Mouse (Mus musculus) mesoderm, embryonic 11.5 days (tissue): ENCODE results near the gene Hcar1.

Experiments
- DNase-seq: peaks from one replicate; pipeline ENCODE4 v3.0.0-alpha.2; 2012; ENCODE audit warnings: low read depth, low spot score

Hcar1 gene

DNA sequence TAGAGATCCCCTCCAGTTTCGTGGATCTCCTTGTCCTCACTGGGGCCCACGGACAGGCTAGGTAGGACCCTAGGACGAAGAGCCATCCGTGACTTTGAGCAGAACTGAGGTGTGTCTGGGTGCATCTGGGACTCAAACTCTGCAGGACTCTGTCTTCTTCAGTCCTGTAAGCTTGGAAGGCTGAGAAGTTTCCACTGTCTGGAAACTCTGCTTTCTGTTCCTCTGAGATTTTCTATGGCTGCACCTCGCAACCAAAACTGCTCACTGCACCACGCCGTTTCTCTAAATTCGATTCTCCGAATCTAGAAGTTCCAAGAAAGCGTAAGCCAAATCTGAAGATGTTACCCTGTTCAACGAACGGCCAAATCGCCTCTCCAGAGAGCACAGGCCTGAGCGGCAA is 15.9 kb downstream of the Hcar1 start:
- no peak for DNase-seq

DNA sequence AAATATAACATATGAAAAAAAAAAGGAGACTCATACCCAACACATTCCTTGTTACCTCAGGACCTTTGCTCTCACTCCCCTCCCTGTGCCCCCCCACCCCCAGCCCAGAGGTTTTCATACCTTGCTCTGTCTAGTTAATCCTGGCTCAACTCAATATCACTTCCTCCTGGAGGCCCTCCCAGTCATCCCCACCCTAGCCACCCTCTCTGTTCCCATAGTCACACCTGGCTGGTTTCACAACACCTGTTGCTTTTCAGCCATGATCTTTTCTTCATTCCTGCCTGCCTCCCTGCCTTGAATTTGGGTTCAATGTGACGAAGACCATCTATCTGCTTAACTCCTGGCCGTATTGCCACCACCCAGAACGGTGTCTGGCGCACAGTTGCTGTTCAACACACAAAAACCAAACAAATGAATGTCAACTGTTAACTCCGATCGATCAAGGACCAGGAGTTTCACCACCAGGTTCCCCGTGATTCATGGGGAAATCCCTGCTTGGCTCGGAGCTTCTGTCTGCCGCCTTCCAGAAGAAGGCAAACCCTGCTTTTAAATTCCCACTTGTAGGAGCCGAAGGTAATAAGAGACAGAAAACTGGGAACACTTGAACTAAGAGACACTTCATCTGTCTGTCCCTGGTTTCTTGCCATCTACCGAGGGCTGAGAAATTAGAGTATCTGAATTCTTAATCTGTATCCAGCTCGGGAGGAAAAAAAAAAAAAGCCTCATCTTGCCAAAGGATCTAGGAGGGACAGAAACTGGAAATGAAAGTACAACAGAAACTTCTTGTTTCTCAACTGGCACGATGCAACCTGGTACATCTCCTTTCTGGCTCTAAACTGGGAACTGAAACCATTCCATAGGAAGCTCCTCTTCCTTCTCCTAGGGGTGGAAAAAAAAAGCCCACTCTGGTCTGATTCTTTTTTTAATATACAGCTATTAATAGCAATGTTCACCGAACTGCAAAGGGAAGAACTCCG is 17.2 kb downstream of the Hcar1 start:
- DNase-seq = no peak

DNA sequence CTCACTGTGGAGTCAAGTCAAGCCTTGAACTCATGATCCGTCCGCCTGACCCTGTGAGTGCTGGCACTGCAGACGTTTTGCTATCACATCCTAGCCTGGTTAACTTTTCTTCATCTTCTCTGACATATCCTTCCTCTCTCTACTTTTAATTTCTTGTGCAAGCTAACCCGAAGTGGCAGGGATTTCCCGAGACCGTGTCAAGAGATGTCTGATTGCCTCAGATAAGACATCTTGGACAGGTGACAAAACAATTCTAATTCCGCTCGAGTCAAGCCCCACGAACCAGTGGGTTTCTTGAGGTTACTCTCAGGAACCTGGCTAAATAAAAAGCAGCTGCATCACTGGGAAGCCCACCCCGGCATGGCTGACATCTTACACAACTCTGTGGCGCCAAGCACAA is 21.0 kb downstream of the Hcar1 start:
- no peak for DNase-seq

DNA sequence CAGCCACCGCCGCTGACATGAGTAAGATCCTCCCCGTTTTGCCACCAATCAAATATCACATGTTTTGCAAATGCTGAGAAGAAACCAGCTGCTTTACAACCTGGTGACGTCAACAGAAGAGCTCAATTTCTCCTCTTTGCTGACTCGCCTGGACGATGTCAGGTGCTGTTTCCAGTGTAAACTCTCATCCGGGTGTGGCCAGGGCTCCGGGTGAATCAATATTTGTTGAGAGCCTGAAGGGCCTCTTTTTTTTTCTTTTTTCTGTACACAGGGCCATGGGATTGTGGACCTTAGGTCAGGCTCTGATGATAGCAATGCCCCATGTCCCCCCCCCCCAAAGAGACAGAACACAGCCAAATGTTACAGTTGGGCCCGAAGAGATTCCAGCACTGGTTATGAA is 25.3 kb downstream of the Hcar1 start:
- DNase-seq = no peak

DNA sequence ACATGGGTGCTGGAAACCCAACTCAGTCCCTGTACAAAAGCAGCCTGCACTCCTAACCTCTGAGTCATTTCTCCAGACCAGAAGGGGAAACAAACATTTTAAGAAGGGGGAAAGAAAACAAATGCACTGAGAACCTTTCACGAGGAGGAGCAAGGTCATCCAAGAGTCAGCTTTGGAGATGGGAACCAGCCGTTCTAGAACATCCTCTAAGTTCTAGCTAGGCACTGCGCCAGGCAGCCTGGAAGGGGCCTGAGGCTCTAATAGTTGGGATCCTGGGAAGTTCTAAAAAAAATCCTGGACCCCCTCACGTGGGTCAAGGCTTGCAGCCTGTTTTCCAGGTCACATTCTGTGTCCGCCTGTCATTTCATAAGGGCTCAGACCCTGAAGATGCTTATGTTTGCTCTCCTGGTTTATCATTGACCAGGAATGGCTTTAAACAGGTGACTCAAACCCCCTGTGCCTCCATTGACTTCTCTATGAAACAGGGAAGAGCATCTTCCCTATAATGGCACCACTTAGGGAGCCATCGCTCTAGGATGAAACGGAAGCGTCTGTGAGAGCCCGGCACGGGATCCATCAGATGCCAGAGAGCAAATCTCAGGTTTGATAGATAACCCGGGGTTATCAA is 25.8 kb downstream of the Hcar1 start:
- DNase-seq = no peak

DNA sequence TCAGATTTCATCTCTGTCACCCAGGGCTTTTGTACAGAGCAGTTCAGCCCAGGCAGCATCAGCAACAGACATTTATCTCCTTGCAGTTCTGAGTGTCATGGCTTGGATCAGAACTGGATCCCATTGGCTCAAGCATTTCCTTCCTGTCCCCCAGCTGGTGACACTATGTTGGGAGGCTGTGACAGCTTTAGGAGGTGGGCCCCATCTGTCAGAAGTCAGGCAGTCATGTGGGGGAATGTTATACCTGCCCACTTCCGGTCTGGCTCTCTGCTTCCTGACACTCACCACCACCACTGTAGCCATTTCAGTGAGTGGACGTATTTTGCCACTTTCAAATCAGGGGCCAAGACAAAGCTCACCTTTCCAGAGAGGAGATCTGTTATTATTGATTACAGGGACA is 28.4 kb downstream of the Hcar1 start:
- peak; percentile 10 for DNase-seq

DNA sequence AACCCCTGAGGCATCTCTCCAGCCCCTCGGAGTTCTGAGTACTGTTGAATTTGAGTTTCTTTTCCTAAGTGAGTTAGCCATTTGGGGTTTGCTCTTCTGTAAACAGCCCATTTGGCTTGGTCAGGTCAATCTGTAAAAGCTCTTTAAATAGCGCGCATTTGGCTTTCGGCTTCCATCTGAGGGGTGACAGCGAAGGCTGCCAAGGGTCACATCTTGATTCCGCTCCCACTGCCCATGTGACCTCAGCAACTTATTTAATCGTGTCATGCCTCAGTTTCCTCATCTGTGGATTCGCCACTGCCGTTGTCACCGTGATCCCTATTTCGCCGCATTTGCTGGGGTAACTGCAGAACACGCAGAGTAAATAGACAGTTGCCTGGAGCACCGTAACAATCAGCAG is 35.5 kb downstream of the Hcar1 start:
- DNase-seq = no peak

DNA sequence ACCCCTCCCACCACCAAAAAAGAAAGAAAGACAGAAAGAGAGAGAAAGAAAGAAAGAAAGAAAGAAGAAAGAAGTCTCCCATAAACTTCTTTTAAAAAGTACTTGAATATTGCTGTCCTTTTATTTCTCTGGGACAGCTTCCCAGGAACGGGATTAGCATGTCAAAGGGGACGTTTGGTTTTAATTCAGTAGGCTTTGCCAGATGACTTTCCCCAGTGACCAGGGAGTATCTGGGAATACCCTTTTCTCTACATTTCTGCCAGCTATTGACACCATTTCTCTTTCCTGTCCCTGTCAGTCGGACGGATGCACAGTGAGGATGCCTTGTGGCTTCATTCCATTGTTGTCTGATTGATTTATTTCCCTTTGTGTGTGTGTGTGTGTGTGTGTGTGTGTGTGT is 36.0 kb downstream of the Hcar1 start:
- DNase-seq = no peak

DNA sequence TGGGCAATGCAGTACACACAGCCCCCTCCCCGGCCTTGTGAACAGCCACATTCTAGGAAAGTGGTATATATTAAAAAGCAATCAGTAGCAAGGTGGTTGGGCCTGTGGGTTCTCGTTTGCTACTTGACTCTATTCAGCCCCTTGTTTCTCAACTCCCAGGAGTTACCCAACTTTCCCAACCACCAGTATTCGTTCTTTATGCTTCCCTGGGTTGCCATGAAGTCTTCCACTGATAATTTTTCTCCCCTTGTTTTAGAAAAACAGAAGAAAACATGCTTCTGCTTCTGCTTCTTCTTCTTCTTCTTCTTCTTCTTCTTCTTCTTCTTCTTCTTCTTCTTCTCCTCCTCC is 36.9 kb downstream of the Hcar1 start:
- no peak for DNase-seq

DNA sequence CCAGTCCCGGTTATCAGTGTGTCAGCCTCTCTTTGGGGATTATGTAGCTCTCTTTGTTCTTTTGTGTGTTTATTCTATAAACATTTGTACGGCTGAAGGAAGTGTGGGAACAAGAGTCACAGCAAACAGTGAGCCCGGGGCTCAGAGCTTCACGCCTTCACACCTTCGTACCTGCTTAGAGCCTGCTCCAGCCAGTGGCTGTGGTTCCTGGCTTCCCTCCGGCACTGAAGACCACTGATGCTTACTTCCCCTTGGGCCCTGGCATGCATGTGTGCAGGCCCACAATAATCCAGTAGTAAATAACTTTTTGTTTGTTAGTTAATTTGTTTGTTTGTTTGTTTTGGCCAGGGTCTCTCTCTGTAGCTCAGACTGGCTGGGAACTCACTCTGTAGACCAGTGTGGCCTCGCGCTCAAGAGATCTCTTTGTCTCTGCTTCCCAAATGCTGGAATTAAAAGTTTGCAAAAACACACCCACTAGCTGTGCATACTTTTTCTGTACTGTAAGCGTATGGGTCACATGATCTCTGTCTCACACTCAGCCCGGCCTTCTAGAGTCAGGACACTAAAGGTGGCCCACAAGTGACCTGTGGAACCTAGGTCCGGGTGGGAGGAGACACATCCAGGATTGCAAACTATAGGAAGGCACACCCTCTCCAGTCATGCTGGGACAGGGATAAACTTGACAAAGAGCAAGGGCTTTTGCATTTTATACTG is 37.4 kb downstream of the Hcar1 start:
- DNase-seq = no peak

DNA sequence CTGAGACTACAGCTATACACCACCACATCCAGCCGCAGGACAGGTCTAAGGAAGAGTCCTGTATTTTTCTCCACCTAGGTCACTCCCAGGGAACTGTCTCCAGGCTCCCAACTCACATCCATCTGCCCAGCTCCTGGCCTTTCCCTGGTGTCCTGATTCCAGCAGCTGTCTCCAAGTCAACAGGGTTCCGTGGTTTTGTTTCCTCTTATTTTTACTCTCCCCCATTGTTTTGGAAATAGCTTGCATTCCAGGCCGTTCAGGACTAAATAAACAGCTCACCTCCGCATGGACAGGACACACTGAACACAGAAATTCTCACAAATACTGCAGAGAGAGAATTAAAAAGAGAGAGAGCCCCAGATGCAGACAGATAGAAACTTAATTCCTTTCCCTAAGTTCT is 42.4 kb downstream of the Hcar1 start:
- DNase-seq = no peak

DNA sequence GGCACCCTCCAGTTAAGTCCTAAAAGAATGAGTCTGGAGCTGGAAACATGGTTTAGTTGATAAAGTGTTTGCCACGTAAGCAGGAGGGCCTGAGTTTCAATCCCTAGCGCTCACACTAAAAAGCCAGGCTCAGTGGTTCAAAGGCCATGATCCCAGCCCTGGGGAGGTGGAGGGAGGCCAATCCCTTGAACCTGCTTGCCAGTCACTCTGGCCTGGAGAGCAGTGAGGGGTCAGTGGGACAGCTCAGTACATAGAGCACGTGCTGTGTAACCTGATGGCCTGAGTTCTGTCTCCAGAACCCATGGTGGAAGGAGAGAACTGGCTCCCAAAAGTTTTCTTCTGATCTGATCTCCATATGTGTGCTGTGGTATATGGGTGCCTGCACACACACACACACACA is 45.0 kb downstream of the Hcar1 start:
- no peak for DNase-seq

DNA sequence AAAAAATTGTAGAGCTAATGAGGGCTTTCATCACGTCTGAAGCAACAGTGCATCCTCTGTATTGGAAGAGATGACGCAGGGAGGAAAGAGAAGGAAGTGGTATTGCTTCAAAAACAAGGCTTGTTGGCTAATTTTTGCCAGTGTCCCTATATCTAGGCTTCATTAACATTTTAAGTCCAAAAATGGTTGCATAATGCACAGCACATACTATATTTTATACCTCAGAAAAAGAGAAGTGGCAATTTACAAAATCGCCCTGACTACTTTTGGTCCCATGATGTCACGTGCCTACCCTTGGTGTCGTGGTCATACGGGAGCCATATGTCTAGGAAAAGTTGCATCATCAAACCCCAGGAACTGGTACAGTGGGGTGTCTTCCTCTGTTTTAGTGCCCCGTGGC is 47.5 kb downstream of the Hcar1 start:
- DNase-seq = no peak

DNA sequence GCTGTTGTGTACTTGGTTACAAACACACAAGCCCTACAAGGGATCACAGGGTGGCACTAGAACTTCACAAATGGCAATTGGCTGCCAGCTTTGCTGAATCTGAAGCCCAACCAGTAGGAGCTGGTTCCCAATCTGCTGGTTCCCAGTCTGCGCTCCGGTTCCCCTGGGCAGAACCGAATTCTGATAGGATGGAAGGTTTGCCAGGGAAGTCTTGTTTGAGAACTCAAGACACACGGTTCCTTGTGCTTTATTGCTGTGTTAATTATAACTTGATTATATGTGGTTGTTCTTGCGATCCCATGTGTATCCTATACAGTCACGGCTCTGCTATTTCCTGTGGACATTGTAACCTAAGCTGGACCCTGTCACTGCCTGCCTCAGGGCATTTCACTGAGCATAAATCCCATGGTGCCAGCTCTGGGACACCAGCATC is 52.1 kb downstream of the Hcar1 start:
- DNase-seq = no peak
